Mouse (Mus musculus): Measurements from ENCODE around the gene Mbtd1.

DNA sequence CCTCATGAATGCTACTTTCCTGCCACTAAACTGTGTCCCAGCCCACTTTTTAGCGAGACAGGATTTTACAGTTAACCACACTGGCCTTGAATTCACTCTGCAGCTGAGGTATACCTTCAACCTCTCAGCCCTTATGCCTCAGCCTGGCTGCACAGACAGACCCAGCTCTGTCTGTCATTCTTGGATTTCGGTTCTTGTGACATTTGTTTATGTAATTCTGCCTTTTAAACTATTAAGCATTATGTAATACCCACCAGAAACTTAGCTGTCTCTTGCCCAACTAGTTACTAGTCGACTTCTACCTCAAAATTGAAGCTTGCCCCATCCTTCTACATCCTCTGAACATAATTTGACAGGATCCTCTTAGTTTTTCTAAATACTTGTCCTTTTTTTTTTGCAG is 22.2 kb downstream of the Mbtd1 start:
- no peak for TF ChIP-seq CTCF (IDR thresholded peaks at IDR 0.05)
- TF ChIP-seq EP300 (IDR thresholded peaks at IDR 0.05): no peak
